Mouse (Mus musculus) midbrain, embryonic 12.5 days (tissue): ENCODE results near the gene Shisa6. TPM values are rescaled to one million over a fixed set of nuclear protein-coding genes. Genes with fewer than 3 reads are reported as not detected.
"Not testable (repeated sequence)": the region's sequence is repeated elsewhere in the genome, so short reads cannot be mapped to it uniquely, and the experiment has no call there.

Source experiments
- ATAC-seq: fragments of 200-750 bp; cut with Nextera tagmentation; 2 replicates; pipeline ENCODE4 v1.8.0; 2017; ENCODE audit warnings: low read depth, moderate TSS enrichment, moderate library complexity; ENCODE audit not compliant: low FRiP score
- H3K27ac ChIP-seq: fragments of 300-500 bp; sonication (generic); replicated peaks from 2 replicates; pipeline ENCODE4 v1.5.1; 2016; ENCODE audit warnings: mild to moderate bottlenecking
- H3K27me3 ChIP-seq: fragments of 300-500 bp; sonication (generic); 2 replicates; pipeline ENCODE4 v1.6.1; 2016; ENCODE audit warnings: mild to moderate bottlenecking
- H3K36me3 ChIP-seq: fragments of 300-500 bp; sonication (generic); 2 replicates; pipeline ENCODE4 v1.6.1; 2016
- H3K4me1 ChIP-seq: fragments of 300-500 bp; sonication (generic); 2 replicates; pipeline ENCODE4 v1.6.1; 2016
- H3K4me2 ChIP-seq: fragments of 300-500 bp; sonication (generic); replicated peaks from 2 replicates; pipeline ENCODE4 v1.6.1; 2016; ENCODE audit warnings: mild to moderate bottlenecking, moderate library complexity
- H3K4me3 ChIP-seq: fragments of 300-500 bp; sonication (generic); 2 replicates; pipeline ENCODE4 v1.5.1; 2016; ENCODE audit warnings: mild to moderate bottlenecking
- H3K9ac ChIP-seq: fragments of 300-500 bp; sonication (generic); replicated peaks from 2 replicates; pipeline ENCODE4 v1.6.1; 2016; ENCODE audit warnings: mild to moderate bottlenecking, moderate library complexity
- H3K9me3 ChIP-seq: fragments of 300-500 bp; sonication (generic); 2 replicates; pipeline ENCODE4 v1.6.1; 2016; ENCODE audit warnings: mild to moderate bottlenecking
- WGBS: fragments of 180-500 bp; shearing (Covaris S2); methylation state at CpG from one replicate; pipeline ENCODE4 v1.1.7; 2016; 5-methylcytosine and 5-hydroxymethylcytosine counted together
- polyA plus RNA-seq: library from polyadenylated mRNA; unstranded; fragments of >200 nt; fragmentation: Nextera tagmentation; extraction: Ambion mirVana; gene quantifications from 2 replicates; pipeline ENCODE4 v1.2.1, GENCODE M21; 2016

Shisa6 gene
- polyA plus RNA-seq, 1 experiment from 2014 or later, result 1.7 TPM

- ATAC-seq, result no peak
- H3K9ac ChIP-seq, result no peak overlapping the region
- no peaks in the 10 kb centered on the region for H3K4me1 ChIP-seq
- no peak overlapping the region for H3K4me3 ChIP-seq
- no peaks in the 10 kb centered on the region for H3K9me3 ChIP-seq
- no peaks in the 10 kb centered on the region for H3K27me3 ChIP-seq
- no peaks in the 10 kb centered on the region for H3K36me3 ChIP-seq
- no peak overlapping the region for H3K4me2 ChIP-seq
- H3K27ac ChIP-seq, result no peak overlapping the region
- WGBS, result 95% methylated on average over 6 of the region's 6 CpGs
Measured at GRCm38 (mm10) chr11:66426129-66426528, 99.6 kb downstream of the Shisa6 start.

DNA sequence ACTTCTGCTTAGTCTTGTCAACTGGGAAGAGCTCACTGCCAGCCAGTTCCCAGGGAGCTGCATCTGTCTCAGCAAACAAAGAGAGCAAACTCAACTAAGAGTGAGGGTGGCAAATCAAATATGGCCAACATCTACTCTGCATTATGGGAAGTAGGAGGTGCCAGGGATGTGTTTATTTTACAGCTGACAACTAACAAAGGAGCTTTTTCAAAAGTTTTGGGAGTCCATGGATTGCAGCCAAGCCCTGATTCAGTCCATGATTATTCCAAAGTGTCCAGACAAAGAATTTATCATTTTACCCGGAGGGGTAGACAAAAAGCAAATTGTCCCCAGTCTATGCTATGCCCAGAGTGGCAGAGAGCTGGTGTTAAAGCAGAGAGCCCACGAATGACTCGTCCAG is 107.5 kb downstream of the Shisa6 start:
- H3K9me3 ChIP-seq, result no peaks in the 10 kb centered on the region
- H3K4me2 ChIP-seq, result no peak overlapping the region
- H3K27me3 ChIP-seq, result no peaks in the 10 kb centered on the region
- ATAC-seq, result no peak
- 69% methylated on average over 3 of the region's 3 CpGs for WGBS
- H3K4me1 ChIP-seq, result no peaks in the 10 kb centered on the region
- no peaks in the 10 kb centered on the region for H3K36me3 ChIP-seq
- H3K9ac ChIP-seq, result no peak overlapping the region
- H3K27ac ChIP-seq, result no peak overlapping the region
- H3K4me3 ChIP-seq, result no peak overlapping the region

- not testable (repeated sequence) for H3K27me3 ChIP-seq, H3K36me3 ChIP-seq, H3K9ac ChIP-seq, H3K4me2 ChIP-seq, H3K27ac ChIP-seq, H3K4me3 ChIP-seq, H3K4me1 ChIP-seq, H3K9me3 ChIP-seq, ATAC-seq
- WGBS, result 89% methylated on average over 6 of the region's 6 CpGs
Measured at GRCm38 (mm10) chr11:66408721-66409120, 117.0 kb downstream of the Shisa6 start.

DNA sequence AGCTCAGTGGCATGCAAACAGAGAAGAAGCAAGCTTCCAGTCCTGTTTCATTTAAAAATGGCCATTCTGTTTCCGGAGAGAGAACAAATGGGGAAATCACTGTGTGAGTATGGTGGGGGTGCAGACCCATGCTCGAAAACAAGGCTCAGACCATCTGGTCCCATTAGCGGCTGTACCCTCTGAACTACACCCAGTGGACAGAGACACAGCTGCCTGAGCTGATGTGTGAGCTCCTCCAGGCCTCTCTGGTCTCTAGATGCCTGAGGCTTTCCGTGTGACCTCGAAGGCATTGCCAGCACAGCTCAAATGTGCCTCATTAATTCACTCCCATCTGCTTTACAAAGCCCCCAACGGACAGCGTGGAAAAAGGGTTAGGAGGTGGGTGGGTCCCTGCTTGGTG is 125.7 kb downstream of the Shisa6 start:
- no peak overlapping the region for H3K9ac ChIP-seq
- H3K4me2 ChIP-seq, result no peak overlapping the region
- WGBS, result 56% methylated on average over 7 of the region's 7 CpGs
- no peaks in the 10 kb centered on the region for H3K27me3 ChIP-seq
- H3K4me3 ChIP-seq, result no peak overlapping the region
- H3K9me3 ChIP-seq, result no peaks in the 10 kb centered on the region
- peaks cover 4% of the 10 kb centered on the region; the same call in 1 of the 2 replicates for H3K4me1 ChIP-seq
- ATAC-seq, result 0 out of 2 replicates have a peak, but pooled peaks have one; percentile 34
- H3K36me3 ChIP-seq, result no peaks in the 10 kb centered on the region
- 0 out of 2 replicates have a peak overlapping the region, but pooled peaks have one; percentile 10 for H3K27ac ChIP-seq

- no peak overlapping the region for H3K9ac ChIP-seq
- no peaks in the 10 kb centered on the region for H3K4me1 ChIP-seq
- no peaks in the 10 kb centered on the region for H3K36me3 ChIP-seq
- no peaks in the 10 kb centered on the region for H3K9me3 ChIP-seq
- H3K4me3 ChIP-seq, result no peak overlapping the region
- no peak overlapping the region for H3K27ac ChIP-seq
- no peak overlapping the region for H3K4me2 ChIP-seq
- WGBS, result 79% methylated on average over 3 of the region's 3 CpGs
- H3K27me3 ChIP-seq, result no peaks in the 10 kb centered on the region
- ATAC-seq, result no peak
Measured at GRCm38 (mm10) chr11:66387561-66387960, 138.2 kb downstream of the Shisa6 start.

DNA sequence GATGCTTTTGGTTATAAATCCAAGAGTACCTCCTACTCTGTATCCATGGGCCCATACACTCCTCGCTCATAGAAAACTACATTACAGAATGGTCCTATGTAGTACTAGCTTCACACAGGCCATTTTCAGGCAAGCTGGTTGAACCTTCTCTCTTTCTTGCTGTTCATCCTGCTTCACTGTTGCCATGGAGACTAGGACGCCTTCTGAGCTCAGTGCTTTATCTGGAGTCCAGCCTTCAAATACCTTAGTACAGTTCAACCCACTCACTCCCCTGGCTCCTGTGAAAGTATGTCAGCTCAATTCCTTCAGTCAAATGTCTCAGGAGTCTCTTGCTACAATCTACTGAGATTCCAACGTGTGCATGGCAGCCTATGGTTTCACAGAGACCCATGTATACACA is 154.0 kb downstream of the Shisa6 start:
- H3K36me3 ChIP-seq, result no peaks in the 10 kb centered on the region
- H3K9ac ChIP-seq, result no peak overlapping the region
- 68% methylated on average over 3 of the region's 3 CpGs for WGBS
- H3K4me3 ChIP-seq, result no peak overlapping the region
- no peaks in the 10 kb centered on the region for H3K27me3 ChIP-seq
- H3K4me1 ChIP-seq, result no peaks in the 10 kb centered on the region
- H3K27ac ChIP-seq, result no peak overlapping the region
- no peak for ATAC-seq
- no peaks in the 10 kb centered on the region for H3K9me3 ChIP-seq
- H3K4me2 ChIP-seq, result no peak overlapping the region

DNA sequence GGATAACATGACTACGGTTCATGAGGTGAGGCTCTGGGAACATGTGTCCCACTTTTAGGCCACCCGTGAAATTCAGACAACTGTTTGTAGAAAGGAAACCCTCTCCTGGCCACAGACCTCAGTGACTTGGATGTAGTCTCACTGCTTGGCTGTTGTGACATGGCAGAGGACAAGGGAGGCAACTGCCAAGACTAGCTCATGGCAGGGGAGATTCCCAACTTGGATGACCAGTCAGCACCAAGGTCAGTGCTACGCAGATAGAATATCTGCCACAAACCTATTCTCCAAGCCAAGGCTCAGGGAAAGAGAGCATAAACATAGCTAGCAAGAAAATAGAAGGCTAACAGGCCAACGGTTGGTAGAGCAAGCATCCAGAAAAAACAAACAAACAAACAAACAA is 156.0 kb downstream of the Shisa6 start:
- no peak overlapping the region for H3K27ac ChIP-seq
- no peaks in the 10 kb centered on the region for H3K27me3 ChIP-seq
- no peaks in the 10 kb centered on the region for H3K36me3 ChIP-seq
- H3K9ac ChIP-seq, result no peak overlapping the region
- 95% methylated on average over 4 of the region's 4 CpGs for WGBS
- no peaks in the 10 kb centered on the region for H3K9me3 ChIP-seq
- no peak overlapping the region for H3K4me3 ChIP-seq
- ATAC-seq, result no peak
- H3K4me2 ChIP-seq, result no peak overlapping the region
- no peaks in the 10 kb centered on the region for H3K4me1 ChIP-seq

DNA sequence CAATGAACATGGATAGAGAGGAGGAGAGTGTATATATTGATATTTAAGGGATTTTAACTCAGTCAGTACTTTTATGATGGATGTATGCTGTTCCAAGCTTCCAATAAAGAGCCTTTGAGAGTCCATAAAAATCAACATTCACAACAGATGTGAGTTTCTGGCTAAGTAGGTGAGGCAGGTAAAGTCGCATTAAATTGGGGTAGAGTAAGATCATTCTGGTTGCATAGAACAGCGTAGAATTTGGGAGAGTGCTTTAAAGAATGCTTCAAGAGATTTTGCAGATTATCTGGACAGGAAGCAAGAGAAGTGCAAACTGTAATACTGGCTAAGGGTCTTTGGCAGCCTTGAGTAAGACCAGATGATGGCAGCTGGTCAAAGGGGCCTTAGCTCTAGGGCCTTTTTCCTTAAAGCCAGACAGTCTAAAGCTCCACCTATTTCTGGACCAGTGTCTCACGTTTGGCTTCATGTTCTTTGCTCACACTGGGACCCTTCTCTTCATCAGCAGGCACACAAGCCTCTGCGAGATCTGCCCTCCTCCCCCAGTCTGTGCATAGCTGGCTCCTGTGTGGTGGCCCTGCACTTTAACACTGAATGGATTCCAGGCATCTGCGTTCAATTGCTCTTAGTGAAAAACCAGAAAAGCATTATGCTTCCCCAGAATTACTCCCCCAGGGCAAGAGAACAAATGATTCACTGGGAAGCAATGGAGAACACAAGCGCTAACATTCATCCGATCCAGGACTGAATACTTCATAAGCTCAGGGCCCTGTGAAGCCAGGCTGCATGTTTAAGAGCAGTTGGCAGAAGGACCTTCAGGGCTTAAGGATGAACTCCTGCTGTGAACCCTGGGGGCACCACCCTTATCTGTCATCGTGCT is 158.7 kb downstream of the Shisa6 start:
- H3K27ac ChIP-seq, result no peak overlapping the region
- no peaks in the 10 kb centered on the region for H3K4me1 ChIP-seq
- no peak overlapping the region for H3K4me2 ChIP-seq
- H3K9ac ChIP-seq, result no peak overlapping the region
- no peaks in the 10 kb centered on the region for H3K27me3 ChIP-seq
- H3K4me3 ChIP-seq, result no peak overlapping the region
- WGBS, result 67% methylated on average over 8 of the region's 8 CpGs
- no peak for ATAC-seq
- no peaks in the 10 kb centered on the region for H3K9me3 ChIP-seq
- no peaks in the 10 kb centered on the region for H3K36me3 ChIP-seq

DNA sequence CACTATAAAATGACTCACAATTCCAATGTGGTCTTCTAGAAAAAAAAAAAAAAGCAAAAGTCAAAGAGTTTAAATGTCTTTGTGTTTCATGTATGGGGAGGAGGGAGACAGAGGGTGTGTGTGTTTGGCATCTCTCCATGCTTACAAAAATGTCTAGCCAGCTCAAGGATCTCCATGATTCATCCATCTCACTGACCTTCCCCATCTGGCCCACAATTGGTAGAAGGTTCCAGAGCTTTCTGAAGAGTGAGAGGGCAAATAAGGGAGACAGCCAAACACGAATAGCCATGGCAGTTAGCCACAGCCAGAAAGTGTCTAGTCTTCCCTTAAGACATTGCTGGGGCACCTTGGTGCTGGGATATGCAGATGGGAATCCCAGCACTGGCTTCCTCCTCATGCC is 166.0 kb downstream of the Shisa6 start:
- Histone ChIP-seq H3K9me3 (no peaks in the 10 kb centered on the region), H3K4me2 (no peak overlapping the region), H3K4me3 (no peak overlapping the region), H3K36me3 (no peaks in the 10 kb centered on the region), H3K4me1 (no peaks in the 10 kb centered on the region), H3K27me3 (no peaks in the 10 kb centered on the region), H3K9ac (no peak overlapping the region), H3K27ac (no peak overlapping the region)
- 100% methylated on average over 1 of the region's 1 CpGs for WGBS
- no peak for ATAC-seq

GRCm38 (mm10) chr11:66344822-66345221 is 180.9 kb downstream of the Shisa6 start:
- H3K36me3 ChIP-seq, result no peaks in the 10 kb centered on the region
- no peak overlapping the region for H3K27ac ChIP-seq
- H3K4me1 ChIP-seq, result no peaks in the 10 kb centered on the region
- 70% methylated on average over 3 of the region's 3 CpGs for WGBS
- H3K4me3 ChIP-seq, result no peak overlapping the region
- H3K4me2 ChIP-seq, result no peak overlapping the region
- H3K9ac ChIP-seq, result no peak overlapping the region
- H3K27me3 ChIP-seq, result no peaks in the 10 kb centered on the region
- no peak for ATAC-seq
- H3K9me3 ChIP-seq, result no peaks in the 10 kb centered on the region

DNA sequence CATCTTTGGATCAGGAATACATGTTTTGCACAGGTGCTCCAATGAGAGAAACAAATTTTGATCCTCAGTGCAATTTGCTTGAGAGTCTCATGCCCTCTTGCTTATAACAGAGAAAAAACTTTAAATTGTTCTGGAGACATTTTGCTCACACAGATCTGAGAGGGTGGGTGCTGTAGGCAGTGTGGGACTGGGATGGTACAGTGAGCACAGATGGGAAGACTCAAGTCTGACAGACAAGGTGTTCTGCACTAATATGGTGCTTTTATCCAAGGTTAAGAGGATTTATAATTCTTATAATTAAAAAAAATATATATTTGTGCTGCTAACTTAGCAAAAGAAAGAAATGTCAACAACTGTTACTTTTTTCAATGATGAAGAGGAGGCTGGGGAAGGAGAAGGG is 189.5 kb downstream of the Shisa6 start:
- Histone ChIP-seq H3K9me3 (no peaks in the 10 kb centered on the region), H3K4me2 (no peak overlapping the region), H3K27me3 (no peaks in the 10 kb centered on the region), H3K4me3 (no peak overlapping the region), H3K27ac (no peak overlapping the region), H3K4me1 (no peaks in the 10 kb centered on the region), H3K9ac (no peak overlapping the region), H3K36me3 (no peaks in the 10 kb centered on the region)
- ATAC-seq, result no peak

GRCm38 (mm10) chr11:66312764-66313163 is 213.0 kb downstream of the Shisa6 start:
- Histone ChIP-seq H3K27ac (no peak overlapping the region), H3K4me3 (no peak overlapping the region), H3K4me2 (no peak overlapping the region), H3K36me3 (no peaks in the 10 kb centered on the region), H3K4me1 (no peaks in the 10 kb centered on the region), H3K27me3 (no peaks in the 10 kb centered on the region), H3K9me3 (no peaks in the 10 kb centered on the region), H3K9ac (no peak overlapping the region)
- no peak for ATAC-seq
- 71% methylated on average over 7 of the region's 7 CpGs for WGBS

- H3K27me3 ChIP-seq, result no peaks in the 10 kb centered on the region
- H3K4me2 ChIP-seq, result no peak overlapping the region
- no peaks in the 10 kb centered on the region for H3K9me3 ChIP-seq
- H3K27ac ChIP-seq, result no peak overlapping the region
- H3K4me1 ChIP-seq, result peaks cover 5% of the 10 kb centered on the region; the same call in 1 of the 2 replicates
- ATAC-seq, result peak; percentile 58; the same call in 1 of the 2 replicates
- H3K4me3 ChIP-seq, result no peak overlapping the region
- 43% methylated on average over 1 of the region's 1 CpGs for WGBS
- no peak overlapping the region for H3K9ac ChIP-seq
- no peaks in the 10 kb centered on the region for H3K36me3 ChIP-seq
Measured at GRCm38 (mm10) chr11:66304396-66304795, 221.4 kb downstream of the Shisa6 start.
